Mouse (Mus musculus): ENCODE results near the gene Mpzl1.

The Mpzl1 gene

GRCm38 (mm10) chr1:165614793-165615192 is 19.5 kb downstream of the Mpzl1 start:
- DNase-seq (ENCODE audit: low read depth) = no peak

GRCm38 (mm10) chr1:165613926-165614325 is 20.4 kb downstream of the Mpzl1 start:
- no peak for DNase-seq (ENCODE audit: low read depth)

GRCm38 (mm10) chr1:165612714-165613113 is 21.6 kb downstream of the Mpzl1 start:
- DNase-seq (ENCODE audit: low read depth) = no peak

- peak; percentile 72 for DNase-seq (ENCODE audit: low read depth)
These were observed 23.9 kb downstream of the Mpzl1 start for GRCm38 (mm10) chr1:165610321-165610999.

GRCm38 (mm10) chr1:165609495-165610320 is 24.6 kb downstream of the Mpzl1 start:
- DNase-seq (ENCODE audit: low read depth) = no peak

GRCm38 (mm10) chr1:165608904-165609303 is 25.4 kb downstream of the Mpzl1 start:
- no peak for DNase-seq (ENCODE audit: low read depth)

- no peak for DNase-seq (ENCODE audit: low read depth)
These were observed 28.6 kb downstream of the Mpzl1 start for GRCm38 (mm10) chr1:165605774-165606173.

- DNase-seq (ENCODE audit: low read depth) = no peak
These were observed 29.2 kb downstream of the Mpzl1 start for GRCm38 (mm10) chr1:165605108-165605507.

GRCm38 (mm10) chr1:165604203-165604602 is 30.1 kb downstream of the Mpzl1 start:
- no peak for DNase-seq (ENCODE audit: low read depth)

GRCm38 (mm10) chr1:165603218-165603617 is 31.1 kb downstream of the Mpzl1 start:
- DNase-seq (ENCODE audit: low read depth) = no peak

GRCm38 (mm10) chr1:165601775-165602280 is 32.5 kb downstream of the Mpzl1 start:
- no peak for DNase-seq (ENCODE audit: low read depth)

- DNase-seq (ENCODE audit: low read depth) = no peak
These were observed 39.5 kb downstream of the Mpzl1 start for GRCm38 (mm10) chr1:165594699-165595421.

- no peak for DNase-seq (ENCODE audit: low read depth)
These were observed 41.8 kb downstream of the Mpzl1 start for GRCm38 (mm10) chr1:165592295-165593082.

- DNase-seq (ENCODE audit: low read depth) = no peak
These were observed 43.6 kb downstream of the Mpzl1 start for GRCm38 (mm10) chr1:165590760-165591159.

GRCm38 (mm10) chr1:165589280-165590048 is 44.9 kb downstream of the Mpzl1 start:
- no peak for DNase-seq (ENCODE audit: low read depth)

- no peak for DNase-seq (ENCODE audit: low read depth)
These were observed 46.5 kb downstream of the Mpzl1 start for GRCm38 (mm10) chr1:165587845-165588244.

- no peak for DNase-seq (ENCODE audit: low read depth)
These were observed 48.0 kb downstream of the Mpzl1 start for GRCm38 (mm10) chr1:165586366-165586765.

- no peak for DNase-seq (ENCODE audit: low read depth)
These were observed 48.8 kb downstream of the Mpzl1 start for GRCm38 (mm10) chr1:165585389-165586104.

- DNase-seq (ENCODE audit: low read depth) = peak; percentile 73
These were observed 50.7 kb downstream of the Mpzl1 start for GRCm38 (mm10) chr1:165583529-165584184.

GRCm38 (mm10) chr1:165581255-165581654 is 53.1 kb downstream of the Mpzl1 start:
- no peak for DNase-seq (ENCODE audit: low read depth)

Measured in fibroblast of lung, adult 2 months (primary cell).